Mouse (Mus musculus) MEL (cell line): ENCODE measurements at regions not wholly inside any gene's neighbourhood (a gene's known extent, or its start where the extent isn't known, plus 50 kb on each side); places are given as distances from the start of the nearest gene placed in this dataset.

Experiments
- CTCF ChIP-seq, 3 experiments: IDR thresholded peaks in 2 of 3; conservative IDR thresholded peaks in 1 of 3; 2 replicates each; pipeline ENCODE4 v1.5.1; 2011 to 2012; ENCODE audit warnings: low read length in 3 of 3, low read depth in 2 of 3, mild to moderate bottlenecking in 2 of 3, improper control_type of control experiment in 1 of 3, inconsistent platforms in 1 of 3, mixed read lengths in 1 of 3, moderate library complexity in 1 of 3; ENCODE audit not compliant: control insufficient read depth in 1 of 3, insufficient read depth in 1 of 3, poor library complexity in 1 of 3, severe bottlenecking in 1 of 3
- EP300 ChIP-seq, 2 experiments: IDR thresholded peaks; 2 replicates each; pipeline ENCODE4 v1.6.1; 2011; ENCODE audit warnings: improper control_type of control experiment in 2 of 2, low read length in 2 of 2, low read depth in 1 of 2, mild to moderate bottlenecking in 1 of 2
- GABPA ChIP-seq: IDR thresholded peaks from 2 replicates; pipeline ENCODE4 v1.6.1; 2012; ENCODE audit warnings: low read depth, mild to moderate bottlenecking, inconsistent platforms, low read length, improper control_type of control experiment, moderate library complexity
- GATA1 ChIP-seq: IDR thresholded peaks from 2 replicates; pipeline ENCODE4 v1.6.1; 2011; ENCODE audit warnings: low read depth, low read length, improper control_type of control experiment
- JUND ChIP-seq: IDR thresholded peaks from 2 replicates; pipeline ENCODE4 v1.6.1; 2011; ENCODE audit warnings: low read depth, mild to moderate bottlenecking, improper control_type of control experiment, low read length
- MAFK ChIP-seq: IDR thresholded peaks from 2 replicates; pipeline ENCODE4 v1.6.1; 2011; ENCODE audit warnings: low read depth, mild to moderate bottlenecking, low read length, improper control_type of control experiment, borderline replicate concordance
- POLR2AphosphoS2 ChIP-seq: IDR thresholded peaks from 2 replicates; pipeline ENCODE4 v1.6.1; 2011; ENCODE audit warnings: low read length, improper control_type of control experiment
- UBTF ChIP-seq: IDR thresholded peaks from 2 replicates; pipeline ENCODE4 v1.6.1; 2012; ENCODE audit warnings: low read depth, mild to moderate bottlenecking, inconsistent platforms, low read length, improper control_type of control experiment, moderate library complexity, borderline replicate concordance; ENCODE audit not compliant: insufficient read depth
- USF1 ChIP-seq: IDR thresholded peaks from 2 replicates; pipeline ENCODE4 v1.6.1; 2014; ENCODE audit warnings: low read depth, mild to moderate bottlenecking, inconsistent platforms, low read length, improper control_type of control experiment, moderate library complexity
- ZNF384 ChIP-seq: IDR thresholded peaks from 2 replicates; pipeline ENCODE4 v1.6.1; 2012; ENCODE audit warnings: low read depth, mild to moderate bottlenecking, inconsistent platforms, low read length, improper control_type of control experiment

DNA sequence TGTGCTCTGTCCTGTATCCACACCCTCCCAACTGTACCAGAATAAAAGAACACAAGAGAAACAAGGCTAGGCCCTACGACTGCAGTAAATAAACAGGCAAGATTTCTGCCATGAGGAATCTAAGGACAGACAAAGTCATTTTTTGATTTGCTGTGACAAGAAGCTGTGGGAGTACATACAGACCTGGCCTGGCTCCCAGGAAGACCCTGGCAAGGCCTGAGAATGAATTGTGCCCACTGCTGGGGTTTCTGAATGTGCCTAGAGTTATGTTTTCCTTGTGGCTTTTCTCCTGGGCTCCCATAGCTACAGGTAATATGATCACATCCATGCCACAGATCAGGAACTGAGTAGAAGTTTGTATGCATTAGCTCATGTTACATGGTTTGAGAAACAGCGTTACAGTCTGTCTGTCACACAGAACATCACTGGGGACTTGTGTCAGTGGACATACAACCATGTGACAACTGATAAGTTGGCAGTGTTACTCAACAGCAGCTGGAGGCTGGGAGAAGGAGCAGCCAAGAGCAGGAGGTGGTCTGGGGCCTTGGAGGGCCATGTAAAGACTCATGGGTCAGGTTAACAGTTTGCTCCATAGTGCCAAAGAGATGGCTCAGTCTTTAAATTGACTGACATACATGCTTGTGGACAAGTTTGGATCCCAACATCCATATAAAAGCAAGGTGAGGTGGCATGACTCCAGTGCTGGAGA, 285.6 kb upstream of the Eif4g2 start:
- no peak for TF ChIP-seq EP300 (IDR thresholded peaks at IDR 0.05; ENCODE audit: low read depth in 1 of 2, low read length in 2 of 2)
- no peak for TF ChIP-seq USF1
- TF ChIP-seq ZNF384 = no peak
- TF ChIP-seq CTCF (IDR thresholded peaks at IDR 0.05 in 2 of 3, conservative IDR thresholded peaks at IDR 0.05 in 1 of 3; ENCODE audit: control insufficient read depth in 1 of 3, insufficient read depth in 1 of 3, low read depth in 2 of 3, low read length in 3 of 3, poor library complexity in 1 of 3, severe bottlenecking in 1 of 3) = no peak
- TF ChIP-seq GATA1 = no peak
- no peak for TF ChIP-seq UBTF
- no peak for TF ChIP-seq MAFK
- no peak for TF ChIP-seq JUND
- TF ChIP-seq GABPA = no peak
- TF ChIP-seq POLR2AphosphoS2 = no peak
